Mouse (Mus musculus) forebrain, postnatal 0 days (tissue): ENCODE results near the gene Zfp626. TPM values are rescaled to one million over a fixed set of nuclear protein-coding genes. Genes with fewer than 3 reads are reported as not detected.
"Not testable (repeated sequence)": the region's sequence is repeated elsewhere in the genome, so short reads cannot be mapped to it uniquely, and the experiment has no call there.

Source experiments
- ATAC-seq: fragments of 200-750 bp; cut with Nextera tagmentation; 2 replicates; pipeline ENCODE4 v1.8.0; 2017; ENCODE audit warnings: mild to moderate bottlenecking, moderate library complexity
- DNase-seq: peaks from one replicate; pipeline ENCODE4 v3.0.0-alpha.2; 2015
- H3K27ac ChIP-seq: fragments of 300-500 bp; sonication (generic); 2 replicates; pipeline ENCODE4 v1.5.1; 2014; ENCODE audit warnings: low read depth, mild to moderate bottlenecking, antibody characterized with exemption, low read length, moderate library complexity, mixed read lengths
- H3K27me3 ChIP-seq: fragments of 300-500 bp; sonication (generic); 2 replicates; pipeline ENCODE4 v1.6.1; 2014; ENCODE audit warnings: mild to moderate bottlenecking, low read length, mixed read lengths; ENCODE audit not compliant: insufficient read depth
- H3K36me3 ChIP-seq: fragments of 300-500 bp; sonication (generic); 2 replicates; pipeline ENCODE4 v1.6.1; 2014; ENCODE audit warnings: mild to moderate bottlenecking, moderate library complexity; ENCODE audit not compliant: insufficient read depth
- H3K4me1 ChIP-seq: fragments of 300-500 bp; sonication (generic); 2 replicates; pipeline ENCODE4 v1.6.1; 2014; ENCODE audit warnings: antibody characterized with exemption; ENCODE audit not compliant: insufficient read depth
- H3K4me2 ChIP-seq: fragments of 300-500 bp; sonication (generic); 2 replicates; pipeline ENCODE4 v1.6.1; 2014; ENCODE audit warnings: low read depth, mild to moderate bottlenecking, moderate library complexity
- H3K4me3 ChIP-seq: fragments of 300-500 bp; sonication (generic); 2 replicates; pipeline ENCODE4 v1.5.1; 2014; ENCODE audit warnings: low read depth, low read length, mixed read lengths
- H3K9ac ChIP-seq: fragments of 300-500 bp; sonication (generic); 2 replicates; pipeline ENCODE4 v1.6.1; 2014; ENCODE audit warnings: mild to moderate bottlenecking
- H3K9me3 ChIP-seq: fragments of 300-500 bp; sonication (generic); 2 replicates; pipeline ENCODE4 v1.6.1; 2016; ENCODE audit warnings: low read length
- CTCF ChIP-seq: sonication (generic); IDR thresholded peaks from 2 replicates; pipeline ENCODE4 v1.5.1; 2016; ENCODE audit warnings: antibody characterized with exemption, control low read depth, low read depth
- whole genome bisulfite sequencing: fragments of 180-500 bp; shearing (Covaris S2); extraction: QIAGEN DNeasy Blood & Tissue Kit; methylation state at CpG from one replicate; pipeline ENCODE4 v1.1.7; 2014; 5-methylcytosine and 5-hydroxymethylcytosine counted together
- polyA plus RNA-seq: library from polyadenylated mRNA; unstranded; fragments of >200 nt; fragmentation: Nextera tagmentation; extraction: Ambion mirVana; gene quantifications from 2 replicates; pipeline ENCODE4 v1.2.1, GENCODE M21; 2015
- total RNA-seq: library from RNA; depleted of rRNA; stranded (reverse); fragments of >200 nt; gene quantifications from 2 replicates; pipeline ENCODE4 v1.2.3, GENCODE M21; 2014

Zfp626 gene
- total and polyA plus RNA-seq, 2 experiments from 2014 or later = 1.1 to 9.5 TPM

GRCm38 (mm10) chr7:27838323-27839249 is 31.6 kb downstream of the Zfp626 start, which contains the start of gene Zfp59:
Gene Zfp59 (plus strand): TSS chr7:27838607.
- peak within 1 kb of the TSS; percentile 38 for H3K4me3 ChIP-seq
- H3K4me2 ChIP-seq = peak within 1 kb of the TSS; percentile 61
- H3K9ac ChIP-seq = peak within 1 kb of the TSS; percentile 49
- 4% methylated on average over 34 of the region's 34 CpGs for WGBS
- H3K36me3 ChIP-seq = no peaks in the 10 kb centered on the region
- H3K9me3 ChIP-seq = no peaks in the 10 kb centered on the region
- no peaks in the 10 kb centered on the region for H3K27me3 ChIP-seq
- peak; percentile 99 for ATAC-seq
- no peaks in the 10 kb centered on the region for H3K4me1 ChIP-seq
- peak within 1 kb of the TSS; percentile 81 for H3K27ac ChIP-seq
- no peak for TF ChIP-seq CTCF
- peak; percentile 94 for DNase-seq

GRCm38 (mm10) chr7:27839596-27839995 is 32.6 kb downstream of the Zfp626 start:
- no peak for TF ChIP-seq CTCF
- no peak for DNase-seq
- Histone ChIP-seq H3K36me3 (peaks cover 1% of the 10 kb centered on the region; the same call in 1 of the 2 replicates), H3K9ac (no peak overlapping the region), H3K4me1 (no peaks in the 10 kb centered on the region), H3K4me2 (no peak overlapping the region), H3K9me3 (no peaks in the 10 kb centered on the region), H3K27ac (no peak overlapping the region), H3K4me3 (no peak overlapping the region), H3K27me3 (no peaks in the 10 kb centered on the region)
- 99% methylated on average over 7 of the region's 7 CpGs for WGBS
- ATAC-seq = no peak

GRCm38 (mm10) chr7:27840104-27840503 is 33.1 kb downstream of the Zfp626 start:
- no peak overlapping the region for H3K4me2 ChIP-seq
- TF ChIP-seq CTCF = no peak
- H3K9ac ChIP-seq = no peak overlapping the region
- WGBS = 77% methylated on average over 6 of the region's 6 CpGs
- no peaks in the 10 kb centered on the region for H3K4me1 ChIP-seq
- peaks cover 6% of the 10 kb centered on the region for H3K36me3 ChIP-seq
- no peaks in the 10 kb centered on the region for H3K27me3 ChIP-seq
- H3K27ac ChIP-seq = no peak overlapping the region
- DNase-seq (no peak), ATAC-seq (no peak)
- H3K9me3 ChIP-seq = no peaks in the 10 kb centered on the region
- H3K4me3 ChIP-seq = no peak overlapping the region

- H3K36me3 ChIP-seq = peaks cover 16% of the 10 kb centered on the region
- WGBS = 96% methylated on average over 1 of the region's 1 CpGs
- H3K4me1 ChIP-seq = no peaks in the 10 kb centered on the region
- H3K9me3 ChIP-seq = no peaks in the 10 kb centered on the region
- no peak for TF ChIP-seq CTCF
- H3K27me3 ChIP-seq = no peaks in the 10 kb centered on the region
- no peak within 1 kb of the TSS for H3K4me3 ChIP-seq
- no peak for DNase-seq
- ATAC-seq = no peak
- no peak within 1 kb of the TSS for H3K27ac ChIP-seq
- no peak within 1 kb of the TSS for H3K4me2 ChIP-seq
- H3K9ac ChIP-seq = no peak within 1 kb of the TSS
Observed at GRCm38 (mm10) chr7:27857227-27857626, 50.2 kb downstream of the Zfp626 start, which contains the start of gene Zfp607a. Gene Zfp607a (plus strand): TSS chr7:27857527.

- Histone ChIP-seq H3K27ac (no peak overlapping the region), H3K36me3 (peaks cover 6% of the 10 kb centered on the region; the same call in 1 of the 2 replicates), H3K4me3 (peak overlapping the region; percentile 57), H3K4me1 (no peaks in the 10 kb centered on the region), H3K9me3 (no peaks in the 10 kb centered on the region), H3K9ac (peak overlapping the region; percentile 51; the same call in 1 of the 2 replicates), H3K27me3 (no peaks in the 10 kb centered on the region), H3K4me2 (peak overlapping the region; percentile 70)
- WGBS = 18% methylated on average over 10 of the region's 10 CpGs
- DNase-seq (no peak), ATAC-seq (no peak; the same call in 1 of the 2 replicates)
- TF ChIP-seq CTCF = no peak
Observed at GRCm38 (mm10) chr7:27859301-27860251, 52.6 kb downstream of the Zfp626 start.

- peak overlapping the region; percentile 45; the same call in 1 of the 2 replicates for H3K27ac ChIP-seq
- H3K4me3 ChIP-seq = peak overlapping the region; percentile 57
- peak overlapping the region; percentile 51 for H3K9ac ChIP-seq
- H3K4me1 ChIP-seq = no peaks in the 10 kb centered on the region
- H3K9me3 ChIP-seq = no peaks in the 10 kb centered on the region
- peak; percentile 92 for ATAC-seq
- peak overlapping the region; percentile 70 for H3K4me2 ChIP-seq
- no peaks in the 10 kb centered on the region for H3K27me3 ChIP-seq
- H3K36me3 ChIP-seq = peaks cover 6% of the 10 kb centered on the region; the same call in 1 of the 2 replicates
- WGBS = under 1% methylated on average over 22 of the region's 22 CpGs
- no peak for TF ChIP-seq CTCF
- peak; percentile 66 for DNase-seq
Observed at GRCm38 (mm10) chr7:27860396-27861235, 53.6 kb downstream of the Zfp626 start.

- ATAC-seq = not testable (repeated sequence)
- WGBS = 86% methylated on average over 5 of the region's 5 CpGs
Observed at GRCm38 (mm10) chr7:27862578-27862977, 55.6 kb downstream of the Zfp626 start.

More at GRCm38 (mm10) chr7:27862578-27862977, 55.6 kb downstream of the Zfp626 start:
- not testable (repeated sequence) for H3K4me1 ChIP-seq, H3K9me3 ChIP-seq, H3K4me2 ChIP-seq, H3K9ac ChIP-seq, H3K27ac ChIP-seq, DNase-seq, H3K27me3 ChIP-seq, H3K36me3 ChIP-seq, H3K4me3 ChIP-seq
